Mouse (Mus musculus) stomach, postnatal 0 days (tissue): Measurements from ENCODE around the gene Ppp1r16b. TPM values are rescaled to one million over a fixed set of nuclear protein-coding genes. Genes with fewer than 3 reads are reported as not detected.

Source experiments
- ATAC-seq: fragments of 200-750 bp; cut with Nextera tagmentation; 2 replicates; pipeline ENCODE4 v1.8.0; 2017; ENCODE audit not compliant: low FRiP score, low TSS enrichment
- DNase-seq: peaks from one replicate; pipeline ENCODE4 v3.0.0-alpha.2; 2016; ENCODE audit warnings: low spot score
- H3K27ac ChIP-seq: fragments of 300-500 bp; sonication (generic); replicated peaks from 2 replicates; pipeline ENCODE4 v1.5.1; 2014; ENCODE audit warnings: mild to moderate bottlenecking, control low read depth
- H3K27me3 ChIP-seq: fragments of 300-500 bp; sonication (generic); 2 replicates; pipeline ENCODE4 v1.6.1; 2014; ENCODE audit warnings: low read length; ENCODE audit not compliant: control insufficient read depth, insufficient read depth
- H3K36me3 ChIP-seq: fragments of 300-500 bp; sonication (generic); 2 replicates; pipeline ENCODE4 v1.6.1; 2014; ENCODE audit warnings: low read length, mixed read lengths; ENCODE audit not compliant: control insufficient read depth, insufficient read depth
- H3K4me1 ChIP-seq: fragments of 300-500 bp; sonication (generic); replicated peaks from 2 replicates; pipeline ENCODE4 v1.6.1; 2014; ENCODE audit warnings: antibody characterized with exemption; ENCODE audit not compliant: control insufficient read depth, insufficient read depth
- H3K4me2 ChIP-seq: fragments of 300-500 bp; sonication (generic); replicated peaks from 2 replicates; pipeline ENCODE4 v1.6.1; 2014; ENCODE audit warnings: low read depth, mild to moderate bottlenecking, control low read depth, moderate library complexity
- H3K4me3 ChIP-seq: fragments of 300-500 bp; sonication (generic); 2 replicates; pipeline ENCODE4 v1.5.1; 2014; ENCODE audit warnings: low read depth, low read length, control low read depth
- H3K9ac ChIP-seq: fragments of 300-500 bp; sonication (generic); 2 replicates; pipeline ENCODE4 v1.6.1; 2014; ENCODE audit warnings: mild to moderate bottlenecking, low read length, control low read depth, mixed read lengths
- H3K9me3 ChIP-seq: fragments of 300-500 bp; sonication (generic); 2 replicates; pipeline ENCODE4 v1.6.1; 2016; ENCODE audit warnings: low read length; ENCODE audit not compliant: control insufficient read depth
- CTCF ChIP-seq: IDR thresholded peaks from 2 replicates; pipeline ENCODE4 v1.5.1; 2016; ENCODE audit warnings: antibody characterized with exemption, low read depth, mild to moderate bottlenecking, moderate library complexity
- EP300 ChIP-seq: optimal IDR thresholded peaks from 2 replicates; pipeline ENCODE3; 2016; ENCODE audit warnings: antibody characterized with exemption
- WGBS: fragments of 180-500 bp; shearing (Covaris S2); extraction: QIAGEN DNeasy Blood & Tissue Kit; methylation state at CpG from one replicate; pipeline ENCODE4 v1.1.7; 2014; 5-methylcytosine and 5-hydroxymethylcytosine counted together
- polyA plus RNA-seq: library from polyadenylated mRNA; unstranded; fragments of >200 nt; fragmentation: Nextera tagmentation; extraction: Ambion mirVana; gene quantifications from 2 replicates; pipeline ENCODE4 v1.2.1, GENCODE M21; 2015

Gene Ppp1r16b
- polyA plus RNA-seq, 1 experiment from 2014 or later, result 2.1 TPM

DNA sequence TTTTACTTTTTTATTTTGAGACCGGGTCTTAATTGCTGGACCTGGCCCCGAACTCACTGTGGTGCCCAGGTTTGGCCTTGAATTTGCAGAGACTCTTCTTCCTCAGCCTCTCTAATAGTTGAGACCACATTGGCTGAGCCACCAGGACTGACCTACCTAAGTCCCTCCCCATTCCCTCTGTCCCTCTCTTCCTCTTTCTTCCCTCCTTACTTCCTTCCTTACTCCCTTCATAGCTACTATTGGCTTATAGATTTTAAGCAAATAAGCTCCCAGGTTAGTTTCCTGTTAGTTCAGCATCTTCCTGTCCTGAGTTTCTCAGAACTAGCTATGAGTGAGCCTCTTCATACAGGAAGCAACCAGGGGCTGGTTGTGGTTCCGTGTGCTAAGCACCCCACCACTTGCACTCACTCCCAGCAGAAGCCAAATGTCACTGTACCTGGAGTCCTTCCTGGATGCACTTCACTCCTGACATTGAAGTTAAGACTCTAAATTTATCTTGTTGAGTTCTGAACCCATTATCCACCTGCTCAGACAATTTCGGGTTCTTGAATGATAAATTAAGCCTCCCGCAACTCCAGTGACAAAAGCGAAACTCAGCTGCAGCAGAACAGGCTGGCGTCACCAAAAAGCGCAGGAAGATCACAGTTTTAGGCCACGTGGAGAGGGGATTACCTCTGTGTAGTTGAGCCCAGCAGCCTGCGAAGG is 41.7 kb downstream of the Ppp1r16b start:
- Histone ChIP-seq H3K4me2 (no peak overlapping the region), H3K9me3 (no peaks in the 10 kb centered on the region), H3K4me3 (no peak overlapping the region), H3K4me1 (no peaks in the 10 kb centered on the region), H3K9ac (no peak overlapping the region), H3K27ac (no peak overlapping the region), H3K36me3 (no peaks in the 10 kb centered on the region), H3K27me3 (no peaks in the 10 kb centered on the region)
- TF ChIP-seq EP300 (no peak), CTCF (no peak)
- DNase-seq (no peak), ATAC-seq (no peak)
- 83% methylated on average over 10 of the region's 10 CpGs for WGBS

GRCm38 (mm10) chr2:158708121-158708520 is 42.9 kb downstream of the Ppp1r16b start:
- H3K36me3 ChIP-seq, result no peaks in the 10 kb centered on the region
- no peak for ATAC-seq
- H3K4me2 ChIP-seq, result no peak overlapping the region
- no peak overlapping the region for H3K9ac ChIP-seq
- H3K9me3 ChIP-seq, result no peaks in the 10 kb centered on the region
- no peak for DNase-seq
- 78% methylated on average over 12 of the region's 12 CpGs for WGBS
- no peaks in the 10 kb centered on the region for H3K27me3 ChIP-seq
- no peak overlapping the region for H3K27ac ChIP-seq
- H3K4me3 ChIP-seq, result no peak overlapping the region
- no peaks in the 10 kb centered on the region for H3K4me1 ChIP-seq
- TF ChIP-seq EP300 (no peak), CTCF (no peak)

DNA sequence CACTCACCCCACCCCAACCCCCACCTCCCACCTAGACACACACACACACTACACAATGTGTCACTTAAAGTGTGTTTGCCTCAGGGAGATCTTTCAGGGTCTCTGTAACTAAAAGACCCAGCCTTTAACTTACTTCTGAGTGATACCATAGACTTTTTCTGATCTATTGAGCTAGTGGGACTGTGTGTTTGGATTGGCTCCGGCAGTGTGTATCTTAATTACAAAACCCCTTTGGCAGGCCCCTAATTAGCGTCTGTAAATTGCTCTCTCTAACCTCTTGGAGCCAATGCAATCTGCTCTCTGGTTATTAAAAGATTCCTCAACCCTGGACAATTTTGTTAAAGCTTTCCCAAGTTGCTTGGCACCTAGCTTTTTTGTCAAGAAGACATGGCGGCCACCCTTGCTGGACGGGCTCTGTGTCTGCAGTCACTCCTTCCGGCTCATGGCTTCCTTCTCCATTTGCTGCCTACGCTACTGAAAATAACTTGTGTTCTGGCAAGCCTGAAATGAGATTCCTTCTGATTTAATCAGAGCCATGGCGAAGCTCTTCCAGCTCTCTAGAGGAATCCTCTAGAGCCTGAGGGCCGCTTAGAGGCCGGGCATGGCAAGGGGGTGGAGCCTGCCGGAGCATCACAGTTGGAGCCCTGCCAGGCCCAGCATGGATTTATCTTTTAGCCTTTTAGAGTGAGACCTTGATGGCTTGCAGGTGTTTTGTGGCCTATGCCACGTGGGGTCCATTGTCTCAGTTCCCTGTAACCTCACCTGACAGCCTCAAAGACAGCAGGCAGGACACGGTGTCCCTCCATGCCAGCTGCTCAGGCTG is 46.9 kb downstream of the Ppp1r16b start:
- 43% methylated on average over 12 of the region's 12 CpGs for WGBS
- Histone ChIP-seq H3K4me2 (no peak overlapping the region), H3K36me3 (no peaks in the 10 kb centered on the region), H3K4me1 (no peaks in the 10 kb centered on the region), H3K27me3 (no peaks in the 10 kb centered on the region), H3K4me3 (no peak overlapping the region), H3K27ac (no peak overlapping the region), H3K9me3 (no peaks in the 10 kb centered on the region), H3K9ac (no peak overlapping the region)
- ATAC-seq, result no peak
- DNase-seq, result no peak
- TF ChIP-seq CTCF (no peak), EP300 (no peak)

DNA sequence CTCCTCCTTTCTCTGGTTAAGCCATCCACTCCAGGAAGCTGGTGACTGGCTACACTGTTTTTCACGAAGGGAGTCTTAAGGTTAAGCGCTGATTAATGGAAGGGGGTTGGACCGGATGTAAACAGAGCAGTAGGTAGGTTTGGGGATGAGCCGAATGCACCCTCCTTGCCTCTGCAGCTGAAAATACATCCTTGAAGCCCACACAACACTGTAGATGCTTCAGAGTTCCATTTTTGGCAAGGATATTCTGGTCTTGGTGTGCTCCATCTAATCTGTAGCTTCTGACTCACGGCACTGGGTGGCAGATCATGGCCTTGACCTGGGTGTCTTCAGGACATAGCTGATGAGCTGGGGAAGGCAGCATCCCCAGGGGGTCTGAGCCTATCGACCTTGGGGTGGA is 49.6 kb downstream of the Ppp1r16b start:
- WGBS, result 73% methylated on average over 6 of the region's 6 CpGs
- no peaks in the 10 kb centered on the region for H3K27me3 ChIP-seq
- no peaks in the 10 kb centered on the region for H3K9me3 ChIP-seq
- no peak overlapping the region for H3K27ac ChIP-seq
- no peak overlapping the region for H3K9ac ChIP-seq
- no peaks in the 10 kb centered on the region for H3K4me1 ChIP-seq
- no peak for TF ChIP-seq CTCF
- ATAC-seq, result no peak
- no peak overlapping the region for H3K4me3 ChIP-seq
- no peak for DNase-seq
- no peak overlapping the region for H3K4me2 ChIP-seq
- no peaks in the 10 kb centered on the region for H3K36me3 ChIP-seq

DNA sequence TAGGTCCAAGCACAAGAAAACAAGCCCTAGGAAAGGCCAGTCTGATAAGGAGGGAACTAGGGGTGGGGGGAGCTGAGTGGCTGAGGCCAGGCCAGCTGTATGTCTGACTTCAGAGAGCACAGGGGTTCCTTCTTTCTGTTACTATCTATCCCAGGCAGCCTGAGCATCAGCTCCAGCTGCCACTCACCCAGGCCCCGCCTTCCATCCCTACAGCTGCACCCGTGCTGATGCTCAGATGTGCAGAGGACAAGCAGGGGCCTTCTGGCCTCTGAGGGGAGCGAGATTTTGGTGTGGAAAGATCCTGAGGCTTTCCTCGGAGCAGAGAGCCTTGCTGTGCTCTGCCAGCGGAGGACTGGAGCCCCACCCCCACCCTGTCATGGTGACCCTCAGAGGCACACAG is 50.9 kb downstream of the Ppp1r16b start:
- H3K9ac ChIP-seq, result no peak overlapping the region
- H3K4me1 ChIP-seq, result no peaks in the 10 kb centered on the region
- WGBS, result 25% methylated on average over 5 of the region's 5 CpGs
- H3K36me3 ChIP-seq, result no peaks in the 10 kb centered on the region
- no peaks in the 10 kb centered on the region for H3K27me3 ChIP-seq
- DNase-seq, result no peak
- no peak for TF ChIP-seq CTCF
- no peak for TF ChIP-seq EP300
- no peak overlapping the region for H3K27ac ChIP-seq
- H3K4me2 ChIP-seq, result no peak overlapping the region
- no peak; the same call in 1 of the 2 replicates for ATAC-seq
- no peak overlapping the region for H3K4me3 ChIP-seq
- H3K9me3 ChIP-seq, result no peaks in the 10 kb centered on the region
